ENCODE assay signal across 8 mouse cellular contexts in genomic region chr3:9064266-9065031, GRCm38 (mm10).
DNase-seq lines count a peak whose midpoint lies in the region; ATAC-seq and TF ChIP-seq lines count a peak whose summit lies in the region.

No protein-coding gene starts in this region.

- H3K9me3 ChIP-seq in midbrain, embryonic 10.5 days (replicated peaks), result no peaks in the 10 kb centered on the region
- H3K9me3 ChIP-seq in midbrain, embryonic 15.5 days, result no peaks in the 10 kb centered on the region
- H3K9me3 ChIP-seq in kidney, embryonic 15.5 days (replicated peaks), result no peaks in the 10 kb centered on the region
- no peaks in the 10 kb centered on the region for H3K9me3 ChIP-seq in limb, embryonic 15.5 days

- H3K27ac ChIP-seq in midbrain, embryonic 10.5 days (replicated peaks), result no peak overlapping the region
- no peak overlapping the region for H3K27ac ChIP-seq in midbrain, embryonic 15.5 days
- H3K27ac ChIP-seq in cerebellum, adult 2 months (ENCODE audit: insufficient read depth, low read length), result no peak overlapping the region
- H3K27ac ChIP-seq in kidney, embryonic 15.5 days, result no peak overlapping the region
- H3K27ac ChIP-seq in limb, embryonic 15.5 days, result 0 out of 2 replicates have a peak overlapping the region, but pooled peaks have one; percentile 7

- no peak overlapping the region for H3K4me2 ChIP-seq in midbrain, embryonic 15.5 days
- H3K4me2 ChIP-seq in kidney, embryonic 15.5 days, result no peak overlapping the region
- H3K4me2 ChIP-seq in limb, embryonic 15.5 days, result no peak overlapping the region

- no peaks in the 10 kb centered on the region for H3K4me1 ChIP-seq in midbrain, embryonic 10.5 days
- no peaks in the 10 kb centered on the region for H3K4me1 ChIP-seq in midbrain, embryonic 15.5 days
- no peaks in the 10 kb centered on the region for H3K4me1 ChIP-seq in cerebellum, adult 2 months (ENCODE audit: control insufficient read depth, insufficient read depth, low read length)
- H3K4me1 ChIP-seq in kidney, embryonic 15.5 days, result no peaks in the 10 kb centered on the region
- peaks cover 6% of the 10 kb centered on the region for H3K4me1 ChIP-seq in limb, embryonic 15.5 days

- ATAC-seq in midbrain, embryonic 15.5 days (replicated peaks), result no peak
- peak; percentile 90 for ATAC-seq in frontal cortex, adult (ENCODE audit: low TSS enrichment)
- ATAC-seq in kidney, embryonic 15.5 days (replicated peaks; ENCODE audit: low FRiP score), result peak; percentile 49; the same call in 1 of the 2 replicates
- no peak for ATAC-seq in limb, embryonic 15.5 days (ENCODE audit: insufficient number of reproducible peaks, low FRiP score, low TSS enrichment, low read depth)

- H3K27me3 ChIP-seq in midbrain, embryonic 10.5 days (ENCODE audit: low read depth, poor library complexity, severe bottlenecking), result no peaks in the 10 kb centered on the region
- H3K27me3 ChIP-seq in midbrain, embryonic 15.5 days (replicated peaks), result no peaks in the 10 kb centered on the region
- no peaks in the 10 kb centered on the region for H3K27me3 ChIP-seq in cerebellum, adult 2 months (ENCODE audit: control insufficient read depth, insufficient read depth, low read length)
- peaks cover 8% of the 10 kb centered on the region; the same call in 1 of the 2 replicates for H3K27me3 ChIP-seq in kidney, embryonic 15.5 days
- H3K27me3 ChIP-seq in limb, embryonic 15.5 days, result no peaks in the 10 kb centered on the region

- TF ChIP-seq POLR2A in cerebellum, adult 2 months (IDR thresholded peaks at IDR 0.05; ENCODE audit: borderline replicate concordance, insufficient read depth, low read length), result no peak

- no peak overlapping the region for H3K4me3 ChIP-seq in midbrain, embryonic 10.5 days
- no peak overlapping the region for H3K4me3 ChIP-seq in midbrain, embryonic 15.5 days
- H3K4me3 ChIP-seq in cerebellum, adult 2 months (replicated peaks; ENCODE audit: insufficient read depth, low read depth, low read length), result no peak overlapping the region
- H3K4me3 ChIP-seq in kidney, embryonic 15.5 days (replicated peaks), result no peak overlapping the region
- no peak overlapping the region for H3K4me3 ChIP-seq in limb, embryonic 15.5 days

- peak; percentile 49 for DNase-seq in midbrain, embryonic 10.5 days (ENCODE audit: low spot score)
- peak; percentile 41 to 56 for DNase-seq in cerebellum, adult 2 months
- DNase-seq in retina, embryonic 14.5 days (ENCODE audit: low spot score), result peak; percentile 81
- peak; percentile 60 for DNase-seq in urinary bladder, postnatal 14 days (ENCODE audit: low spot score)

- H3K9ac ChIP-seq in midbrain, embryonic 15.5 days, result no peak overlapping the region
- no peak overlapping the region for H3K9ac ChIP-seq in kidney, embryonic 15.5 days
- H3K9ac ChIP-seq in limb, embryonic 15.5 days, result no peak overlapping the region

- no peaks in the 10 kb centered on the region for H3K36me3 ChIP-seq in midbrain, embryonic 10.5 days
- H3K36me3 ChIP-seq in midbrain, embryonic 15.5 days (replicated peaks), result no peaks in the 10 kb centered on the region
- H3K36me3 ChIP-seq in kidney, embryonic 15.5 days, result no peaks in the 10 kb centered on the region
- no peaks in the 10 kb centered on the region for H3K36me3 ChIP-seq in limb, embryonic 15.5 days

- TF ChIP-seq CTCF in cerebellum, adult 2 months (IDR thresholded peaks at IDR 0.05; ENCODE audit: borderline replicate concordance, insufficient read depth, low read depth, low read length), result peak; percentile 59

- 46% methylated on average over 15 of the region's 15 CpGs for WGBS in midbrain, embryonic 10.5 days
- 44% methylated on average over 15 of the region's 15 CpGs for WGBS in midbrain, embryonic 15.5 days
- 40% methylated on average over 15 of the region's 15 CpGs for WGBS in cerebellum, adult 2 months
- 36% methylated on average over 15 of the region's 15 CpGs for WGBS in kidney, embryonic 15.5 days
- WGBS in limb, embryonic 15.5 days, result 30% methylated on average over 15 of the region's 15 CpGs

Comparison
In these comparisons a context has a peak if more than half of its experiments do, and no peak if none do; other contexts are left out.
1. ATAC-seq: peak in frontal cortex, adult (single experiment) and kidney, embryonic 15.5 days (single experiment); none in midbrain, embryonic 15.5 days (single experiment) and limb, embryonic 15.5 days (single experiment).
2. Peak in every context shown above with its lines, with median percentiles within 50 percentile points of each other: DNase-seq.